Mouse (Mus musculus) MEL (cell line): ENCODE measurements around the gene Ap4e1. TPM values are rescaled to one million over a fixed set of nuclear protein-coding genes. Genes with fewer than 3 reads are reported as not detected.

ENCODE experiments used
- DNase-seq: peaks from one replicate; pipeline ENCODE4 v3.0.0; 2011; ENCODE audit warnings: low read depth, low spot score
- H3K27ac ChIP-seq: 2 replicates; pipeline ENCODE4 v1.5.1; 2012; ENCODE audit warnings: low read depth, mild to moderate bottlenecking, control low read depth, low read length, moderate library complexity; ENCODE audit not compliant: control insufficient read depth
- H3K27me3 ChIP-seq, 2 experiments: fragments of 150-350 bp in 1 of 2; sonication (generic) in 1 of 2; 2 replicates each; pipeline ENCODE4 v1.6.1; 2012; ENCODE audit warnings: low read length in 2 of 2, mild to moderate bottlenecking in 2 of 2, improper control_type of control experiment in 1 of 2, moderate library complexity in 1 of 2; ENCODE audit not compliant: insufficient read depth in 2 of 2, control insufficient read depth in 1 of 2
- H3K36me3 ChIP-seq, 2 experiments: 2 replicates each; pipeline ENCODE4 v1.6.1; 2012 to 2014; ENCODE audit warnings: low read length in 2 of 2, improper control_type of control experiment in 1 of 2, inconsistent platforms in 1 of 2, mild to moderate bottlenecking in 1 of 2; ENCODE audit not compliant: insufficient read depth in 2 of 2, control insufficient read depth in 1 of 2
- H3K4me1 ChIP-seq, 2 experiments: fragments of 150-350 bp in 1 of 2; sonication (generic) in 1 of 2; 2 replicates each; pipeline ENCODE4 v1.6.1; 2012; ENCODE audit warnings: low read length in 2 of 2, improper control_type of control experiment in 1 of 2, mild to moderate bottlenecking in 1 of 2; ENCODE audit not compliant: insufficient read depth in 2 of 2, control insufficient read depth in 1 of 2
- H3K4me3 ChIP-seq, 2 experiments: fragments of 150-350 bp in 1 of 2; sonication (generic) in 1 of 2; 2 replicates each; pipeline ENCODE4 v1.5.1; 2012; ENCODE audit warnings: low read depth in 2 of 2, low read length in 2 of 2, mild to moderate bottlenecking in 2 of 2, moderate library complexity in 2 of 2, control low read depth in 1 of 2, improper control_type of control experiment in 1 of 2; ENCODE audit not compliant: control insufficient read depth in 1 of 2, insufficient read depth in 1 of 2
- H3K79me2 ChIP-seq: 2 replicates; pipeline ENCODE4 v1.6.1; 2012; ENCODE audit warnings: mild to moderate bottlenecking, low read length, moderate library complexity; ENCODE audit not compliant: control insufficient read depth, poor library complexity, insufficient read depth
- H3K9ac ChIP-seq: 2 replicates; pipeline ENCODE4 v1.6.1; 2012; ENCODE audit warnings: low read depth, mild to moderate bottlenecking, control low read depth, low read length, moderate library complexity; ENCODE audit not compliant: control insufficient read depth, poor library complexity, severe bottlenecking
- H3K9me3 ChIP-seq: fragments of 150-350 bp; sonication (generic); replicated peaks from 2 replicates; pipeline ENCODE4 v1.6.1; 2012; ENCODE audit warnings: mild to moderate bottlenecking, low read length, improper control_type of control experiment, moderate library complexity; ENCODE audit not compliant: insufficient read depth
- HCFC1 ChIP-seq: IDR thresholded peaks from 2 replicates; pipeline ENCODE4 v1.6.1; 2012; ENCODE audit warnings: low read depth, mild to moderate bottlenecking, inconsistent platforms, low read length, improper control_type of control experiment, moderate library complexity
- KAT2A ChIP-seq: conservative IDR thresholded peaks from 2 replicates; pipeline ENCODE4 v1.6.1; 2012; ENCODE audit warnings: low read depth, low read length, improper control_type of control experiment, inconsistent platforms
- NELFE ChIP-seq: IDR thresholded peaks from 2 replicates; pipeline ENCODE4 v1.6.1; 2011; ENCODE audit warnings: low read depth, low read length, improper control_type of control experiment
- RCOR1 ChIP-seq: IDR thresholded peaks from 2 replicates; pipeline ENCODE4 v1.6.1; 2012; ENCODE audit warnings: low read depth, mild to moderate bottlenecking, inconsistent platforms, low read length, improper control_type of control experiment
- SMC3 ChIP-seq: IDR thresholded peaks from 2 replicates; pipeline ENCODE4 v1.6.1; 2011; ENCODE audit warnings: low read depth, low read length, improper control_type of control experiment
- TAL1 ChIP-seq: IDR thresholded peaks from 2 replicates; pipeline ENCODE4 v1.6.1; 2012; ENCODE audit warnings: mild to moderate bottlenecking, inconsistent platforms, low read length, moderate library complexity, mixed read lengths
- TCF12 ChIP-seq: IDR thresholded peaks from 2 replicates; pipeline ENCODE4 v1.6.1; 2014; ENCODE audit warnings: low read depth, mild to moderate bottlenecking, inconsistent platforms, low read length, improper control_type of control experiment, moderate library complexity
- ZKSCAN1 ChIP-seq: IDR thresholded peaks from 2 replicates; pipeline ENCODE4 v1.6.1; 2012; ENCODE audit warnings: low read depth, mild to moderate bottlenecking, inconsistent platforms, low read length, improper control_type of control experiment, moderate library complexity
- polyA plus RNA-seq, 2 experiments: library from polyadenylated mRNA; stranded (reverse) in 1 of 2; unstranded in 1 of 2; fragments of >175 nt in 1 of 2; fragments of >200 nt in 1 of 2; gene quantifications; 2 replicates each; pipeline versions ENCODE4 v1.2.1 to v1.2.4; 2012; ENCODE audit warnings: low replicate concordance in 2 of 2, low read depth in 1 of 2; ENCODE audit not compliant: insufficient read length in 2 of 2, insufficient read depth in 1 of 2, missing spikeins in 1 of 2
- total RNA-seq: library from RNA; depleted of rRNA; stranded (reverse); fragments of 300-350 nt; gene quantifications from 2 replicates; pipeline ENCODE4 v1.2.3, GENCODE M21; 2012

Gene Ap4e1
- total and polyA plus RNA-seq, 3 experiments: 9.4 TPM; not detected in 1

DNA sequence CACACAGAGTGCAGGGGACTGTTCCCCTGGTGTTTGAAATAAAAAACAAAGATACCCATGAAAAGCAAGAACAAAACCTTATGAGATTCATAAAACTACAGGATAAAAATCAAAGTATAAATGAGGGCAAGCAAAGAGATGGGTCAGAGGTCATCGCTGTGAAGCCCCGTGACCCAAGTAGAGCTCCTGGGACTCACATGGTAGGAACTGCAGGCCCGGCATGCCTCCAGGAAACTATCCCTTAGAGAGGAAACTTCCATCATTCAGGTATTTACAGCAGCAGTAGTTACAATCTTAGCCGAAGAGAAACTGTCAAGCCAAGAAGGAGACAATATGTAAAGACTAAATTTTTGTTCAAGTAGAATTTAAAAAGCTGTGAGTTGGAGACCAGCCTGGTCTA, 25.3 kb upstream of the Ap4e1 start:
- Histone ChIP-seq H3K79me2 (no peaks in the 10 kb centered on the region), H3K27ac (no peak overlapping the region), H3K27me3 (peaks cover 0 to 10% of the 10 kb centered on the region in 2 experiments; a peak in 3 of 4 replicates), H3K4me1 (no peaks in the 10 kb centered on the region), H3K36me3 (no peaks in the 10 kb centered on the region), H3K4me3 (no peak overlapping the region), H3K9me3 (no peaks in the 10 kb centered on the region), H3K9ac (no peak overlapping the region)
- TF ChIP-seq TCF12 (no peak), RCOR1 (no peak), KAT2A (no peak), SMC3 (no peak), NELFE (no peak)
- no peak for DNase-seq

DNA sequence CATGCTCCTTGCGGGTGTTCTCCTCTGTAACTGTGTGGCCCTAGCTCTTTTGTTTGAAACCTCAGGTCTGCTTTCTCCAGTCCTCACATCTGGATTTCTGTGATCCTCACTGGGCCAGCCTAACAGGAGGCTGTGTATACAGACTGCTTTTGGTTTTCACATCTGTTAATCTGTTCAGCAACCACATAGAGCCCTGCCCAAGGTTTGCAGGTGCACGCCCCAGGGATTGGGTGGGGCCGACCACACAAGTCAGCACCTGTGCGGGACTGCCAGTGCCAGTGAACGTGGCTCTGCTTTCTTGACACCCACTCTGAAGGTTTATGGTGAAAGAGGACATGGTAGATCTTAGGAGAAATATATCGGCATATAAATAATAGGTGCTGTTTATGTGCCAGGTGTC, 18.6 kb upstream of the Ap4e1 start:
- peaks cover 4 to 8% of the 10 kb centered on the region in 2 experiments for H3K27me3 ChIP-seq
- no peaks in the 10 kb centered on the region for H3K4me1 ChIP-seq
- no peak overlapping the region for H3K9ac ChIP-seq
- no peak for DNase-seq
- no peak overlapping the region for H3K4me3 ChIP-seq
- H3K79me2 ChIP-seq: no peaks in the 10 kb centered on the region
- H3K27ac ChIP-seq: no peak overlapping the region
- TF ChIP-seq NELFE (no peak), ZKSCAN1 (no peak), TAL1 (no peak)
- H3K9me3 ChIP-seq: no peaks in the 10 kb centered on the region
- no peaks in the 10 kb centered on the region for H3K36me3 ChIP-seq

DNA sequence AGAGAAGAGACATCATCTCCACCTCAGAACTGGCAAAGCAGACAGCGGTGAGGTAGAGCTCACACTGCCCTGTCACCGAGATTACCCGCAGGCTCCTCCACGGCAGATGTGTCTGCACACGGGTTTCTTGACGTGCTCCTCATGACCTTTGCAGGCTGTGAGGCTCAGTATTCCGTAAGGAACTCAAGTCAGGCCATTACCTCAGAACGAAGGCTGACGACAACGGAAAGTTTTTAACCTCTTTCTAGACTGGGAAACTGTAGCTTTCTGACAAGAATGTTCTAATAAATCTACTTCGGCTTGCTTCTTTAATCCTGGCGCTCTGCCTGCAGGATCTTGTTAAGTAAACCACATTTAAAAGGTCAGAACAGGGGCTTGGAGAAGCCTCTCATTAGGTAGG, 15.8 kb upstream of the Ap4e1 start:
- Histone ChIP-seq H3K4me3 (no peak overlapping the region), H3K79me2 (no peaks in the 10 kb centered on the region), H3K27ac (no peak overlapping the region), H3K9ac (no peak overlapping the region), H3K36me3 (peaks cover 0 to 4% of the 10 kb centered on the region in 2 experiments; a peak in 2 of 4 replicates), H3K4me1 (no peaks in the 10 kb centered on the region), H3K9me3 (no peaks in the 10 kb centered on the region), H3K27me3 (peaks cover 2 to 8% of the 10 kb centered on the region in 2 experiments)
- no peak for DNase-seq
- no peak for TF ChIP-seq HCFC1
